Mouse (Mus musculus): ENCODE data around the gene Slc36a2. TPM values are rescaled to one million over a fixed set of nuclear protein-coding genes. Genes with fewer than 3 reads are reported as not detected.

The Slc36a2 gene
- 0.70 and 0.99 TPM in 2 replicates for polyA plus RNA-seq (2014; fragmentation: Nextera tagmentation; extraction: Ambion mirVana)

- DNase-seq (ENCODE audit: low spot score) (no peak), ATAC-seq (ENCODE audit: low FRiP score) (no peak)
- no peak within 1 kb of the TSS for H3K4me2 ChIP-seq (replicated peaks)
- no peak within 1 kb of the TSS for H3K27ac ChIP-seq
- H3K9me3 ChIP-seq (ENCODE audit: control insufficient read depth, low read length) = no peaks in the 10 kb centered on the region
- H3K9ac ChIP-seq = no peak within 1 kb of the TSS
- no peak within 1 kb of the TSS for H3K4me3 ChIP-seq (replicated peaks; ENCODE audit: low read length)
- H3K4me1 ChIP-seq (replicated peaks; ENCODE audit: control insufficient read depth, insufficient read depth, low read length) = no peaks in the 10 kb centered on the region
- H3K36me3 ChIP-seq (replicated peaks; ENCODE audit: control insufficient read depth, insufficient read depth) = no peaks in the 10 kb centered on the region
- H3K27me3 ChIP-seq (ENCODE audit: control insufficient read depth, insufficient read depth, low read length) = no peaks in the 10 kb centered on the region
- WGBS = 28% methylated on average over 10 of the region's 10 CpGs
Observed at GRCm38 (mm10) chr11:55184733-55185291, at the start of gene Slc36a2. Gene Slc36a2, minus strand, starts transcription at chr11:55185077.

DNA sequence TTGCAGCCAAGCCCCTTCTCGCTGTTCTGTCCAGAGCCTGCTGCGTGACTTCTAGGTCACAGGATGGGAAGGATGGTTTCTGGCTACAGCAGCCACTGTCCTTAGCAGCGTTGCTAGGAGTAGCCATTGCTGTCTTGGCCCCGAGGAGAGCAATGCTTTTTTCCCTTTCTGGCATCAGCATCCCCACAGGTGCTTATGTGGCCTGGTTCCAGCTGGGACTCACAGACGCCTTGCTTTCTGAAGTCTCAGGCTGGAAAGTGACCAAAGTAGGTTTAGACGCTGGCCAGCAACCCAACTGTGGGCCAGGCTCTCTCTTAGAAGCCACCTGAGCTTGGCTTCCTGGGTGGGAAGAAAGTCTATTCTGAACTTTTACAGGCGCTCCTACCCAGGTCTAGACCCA, 49.4 kb upstream of the Slc36a2 start:
- Histone ChIP-seq H3K9me3 (ENCODE audit: control insufficient read depth, low read length) (no peaks in the 10 kb centered on the region), H3K27me3 (ENCODE audit: control insufficient read depth, insufficient read depth, low read length) (no peaks in the 10 kb centered on the region), H3K27ac (no peak overlapping the region), H3K4me2 (replicated peaks) (no peak overlapping the region), H3K4me1 (replicated peaks; ENCODE audit: control insufficient read depth, insufficient read depth, low read length) (no peaks in the 10 kb centered on the region), H3K9ac (no peak overlapping the region), H3K36me3 (replicated peaks; ENCODE audit: control insufficient read depth, insufficient read depth) (peaks cover 38% of the 10 kb centered on the region), H3K4me3 (replicated peaks; ENCODE audit: low read length) (no peak overlapping the region)
- ATAC-seq (ENCODE audit: low FRiP score) (no peak), DNase-seq (ENCODE audit: low spot score) (no peak)
- 88% methylated on average over 7 of the region's 7 CpGs for WGBS

DNA sequence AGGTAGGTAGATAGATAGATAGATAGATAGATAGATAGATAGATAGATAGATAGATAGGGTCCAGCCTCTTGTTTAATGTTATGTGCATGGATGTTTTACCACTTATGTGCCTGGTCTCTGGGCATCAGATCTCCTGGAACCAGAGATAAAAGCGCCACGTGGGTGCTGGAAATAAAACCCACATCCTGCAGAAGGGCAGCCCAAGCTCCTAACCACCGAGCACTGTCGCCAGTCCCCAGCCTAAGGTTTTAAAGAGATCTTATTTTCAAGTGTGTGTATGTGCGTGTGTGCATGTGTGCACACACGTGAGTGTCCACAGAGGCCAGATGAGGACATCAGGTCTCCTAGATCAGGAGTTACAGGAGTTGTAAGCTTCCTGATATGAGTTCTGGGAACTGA, 46.2 kb upstream of the Slc36a2 start:
- DNase-seq (ENCODE audit: low spot score) (no peak), ATAC-seq (ENCODE audit: low FRiP score) (no peak)
- Histone ChIP-seq H3K9ac (no peak overlapping the region), H3K27me3 (ENCODE audit: control insufficient read depth, insufficient read depth, low read length) (no peaks in the 10 kb centered on the region), H3K4me3 (replicated peaks; ENCODE audit: low read length) (no peak overlapping the region), H3K4me1 (replicated peaks; ENCODE audit: control insufficient read depth, insufficient read depth, low read length) (no peaks in the 10 kb centered on the region), H3K27ac (no peak overlapping the region), H3K36me3 (replicated peaks; ENCODE audit: control insufficient read depth, insufficient read depth) (peaks cover 56% of the 10 kb centered on the region), H3K4me2 (replicated peaks) (no peak overlapping the region), H3K9me3 (ENCODE audit: control insufficient read depth, low read length) (no peaks in the 10 kb centered on the region)
- 95% methylated on average over 6 of the region's 6 CpGs for WGBS

DNA sequence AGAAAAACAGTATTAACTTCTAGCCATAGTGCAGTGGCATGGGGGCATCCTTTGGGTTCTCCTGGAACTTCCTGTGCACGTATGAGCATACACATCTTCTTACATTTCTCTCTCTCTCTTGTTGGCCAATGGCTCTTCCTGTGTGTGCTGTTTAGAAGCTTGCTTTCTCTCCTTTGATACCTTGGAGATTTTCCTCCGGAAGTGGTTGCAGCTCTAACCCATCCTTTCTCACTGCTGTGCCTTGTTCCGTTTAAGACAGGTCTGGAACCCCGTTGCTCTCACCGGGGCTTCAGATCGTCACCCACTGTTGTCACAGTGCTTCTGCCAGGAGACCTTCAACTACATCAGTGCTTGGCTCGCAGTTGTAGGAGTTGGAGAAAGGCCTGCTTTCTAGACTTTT, 36.4 kb upstream of the Slc36a2 start:
- WGBS = 86% methylated on average over 7 of the region's 7 CpGs
- Histone ChIP-seq H3K9me3 (ENCODE audit: control insufficient read depth, low read length) (no peaks in the 10 kb centered on the region), H3K27me3 (ENCODE audit: control insufficient read depth, insufficient read depth, low read length) (no peaks in the 10 kb centered on the region), H3K36me3 (replicated peaks; ENCODE audit: control insufficient read depth, insufficient read depth) (peaks cover 85% of the 10 kb centered on the region), H3K4me1 (replicated peaks; ENCODE audit: control insufficient read depth, insufficient read depth, low read length) (no peaks in the 10 kb centered on the region), H3K9ac (no peak overlapping the region), H3K4me3 (replicated peaks; ENCODE audit: low read length) (no peak overlapping the region), H3K27ac (no peak overlapping the region), H3K4me2 (replicated peaks) (no peak overlapping the region)
- no peak for DNase-seq (ENCODE audit: low spot score)
- ATAC-seq (ENCODE audit: low FRiP score) = no peak

DNA sequence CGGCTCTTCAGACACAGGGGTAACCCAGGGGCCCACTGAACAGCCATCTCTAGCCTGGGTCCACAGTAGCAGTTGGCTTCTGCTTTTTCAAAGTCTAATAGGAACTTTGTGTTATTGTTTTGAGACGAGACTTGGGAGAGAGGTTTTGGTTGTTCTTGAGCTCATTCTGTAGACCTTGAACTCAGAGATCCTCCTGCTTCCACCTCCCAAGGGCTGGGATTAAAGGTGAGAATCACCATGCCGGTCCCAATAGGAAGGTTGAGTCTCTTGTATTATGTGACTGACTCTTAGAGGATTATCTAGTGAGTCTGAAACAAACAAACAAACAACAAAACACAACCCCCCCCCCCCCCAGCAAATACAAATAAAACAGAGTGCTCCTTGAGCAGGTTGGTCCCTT, 33.6 kb upstream of the Slc36a2 start:
- Histone ChIP-seq H3K9ac (no peak overlapping the region), H3K27me3 (ENCODE audit: control insufficient read depth, insufficient read depth, low read length) (no peaks in the 10 kb centered on the region), H3K4me1 (replicated peaks; ENCODE audit: control insufficient read depth, insufficient read depth, low read length) (no peaks in the 10 kb centered on the region), H3K4me2 (replicated peaks) (no peak overlapping the region), H3K4me3 (replicated peaks; ENCODE audit: low read length) (no peak overlapping the region), H3K9me3 (ENCODE audit: control insufficient read depth, low read length) (no peaks in the 10 kb centered on the region), H3K36me3 (replicated peaks; ENCODE audit: control insufficient read depth, insufficient read depth) (peaks cover 76% of the 10 kb centered on the region), H3K27ac (no peak overlapping the region)
- DNase-seq (ENCODE audit: low spot score) (no peak), ATAC-seq (ENCODE audit: low FRiP score) (no peak)
- 93% methylated on average over 3 of the region's 3 CpGs for WGBS

- Histone ChIP-seq H3K9me3 (ENCODE audit: control insufficient read depth, low read length) (no peaks in the 10 kb centered on the region), H3K4me2 (replicated peaks) (no peak overlapping the region), H3K27me3 (ENCODE audit: control insufficient read depth, insufficient read depth, low read length) (no peaks in the 10 kb centered on the region), H3K4me3 (replicated peaks; ENCODE audit: low read length) (no peak overlapping the region), H3K4me1 (replicated peaks; ENCODE audit: control insufficient read depth, insufficient read depth, low read length) (no peaks in the 10 kb centered on the region), H3K27ac (no peak overlapping the region), H3K36me3 (replicated peaks; ENCODE audit: control insufficient read depth, insufficient read depth) (peaks cover 71% of the 10 kb centered on the region), H3K9ac (no peak overlapping the region)
- WGBS = 94% methylated on average over 7 of the region's 7 CpGs
- DNase-seq (ENCODE audit: low spot score) (no peak), ATAC-seq (ENCODE audit: low FRiP score) (no peak)
Observed at GRCm38 (mm10) chr11:55217880-55218279, 33.0 kb upstream of the Slc36a2 start.

DNA sequence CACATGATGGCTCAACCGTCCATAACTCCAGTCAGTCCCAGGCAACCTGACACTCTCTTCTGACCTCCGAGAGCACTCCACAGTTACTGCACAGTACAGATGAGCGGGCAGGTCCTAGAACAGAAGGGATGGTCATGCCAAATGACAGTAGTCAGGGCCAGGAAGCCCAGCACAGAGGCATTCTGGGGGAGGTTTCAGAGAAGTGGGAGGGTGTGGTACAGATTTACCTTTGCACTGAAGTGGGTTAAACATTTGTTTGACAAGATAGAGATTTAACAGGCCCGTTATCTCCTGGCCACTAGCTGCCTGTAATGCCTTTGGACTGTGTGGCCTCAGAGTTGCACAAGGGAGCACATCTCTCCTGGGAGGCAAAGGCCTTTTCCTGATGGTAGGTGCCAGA, 32.5 kb upstream of the Slc36a2 start:
- Histone ChIP-seq H3K27ac (no peak overlapping the region), H3K9ac (no peak overlapping the region), H3K4me1 (replicated peaks; ENCODE audit: control insufficient read depth, insufficient read depth, low read length) (no peaks in the 10 kb centered on the region), H3K4me2 (replicated peaks) (no peak overlapping the region), H3K27me3 (ENCODE audit: control insufficient read depth, insufficient read depth, low read length) (no peaks in the 10 kb centered on the region), H3K4me3 (replicated peaks; ENCODE audit: low read length) (no peak overlapping the region), H3K9me3 (ENCODE audit: control insufficient read depth, low read length) (no peaks in the 10 kb centered on the region), H3K36me3 (replicated peaks; ENCODE audit: control insufficient read depth, insufficient read depth) (peaks cover 66% of the 10 kb centered on the region)
- no peak for ATAC-seq (ENCODE audit: low FRiP score)
- DNase-seq (ENCODE audit: low spot score) = no peak
- WGBS = 90% methylated on average over 4 of the region's 4 CpGs

- H3K36me3 ChIP-seq (replicated peaks; ENCODE audit: control insufficient read depth, insufficient read depth) = peaks cover 61% of the 10 kb centered on the region
- 84% methylated on average over 13 of the region's 13 CpGs for WGBS
- H3K27ac ChIP-seq = no peak overlapping the region
- no peaks in the 10 kb centered on the region for H3K9me3 ChIP-seq (ENCODE audit: control insufficient read depth, low read length)
- H3K4me2 ChIP-seq (replicated peaks) = no peak overlapping the region
- ATAC-seq (ENCODE audit: low FRiP score) (no peak), DNase-seq (ENCODE audit: low spot score) (no peak)
- no peak overlapping the region for H3K4me3 ChIP-seq (replicated peaks; ENCODE audit: low read length)
- H3K9ac ChIP-seq = no peak overlapping the region
- H3K4me1 ChIP-seq (replicated peaks; ENCODE audit: control insufficient read depth, insufficient read depth, low read length) = no peaks in the 10 kb centered on the region
- H3K27me3 ChIP-seq (ENCODE audit: control insufficient read depth, insufficient read depth, low read length) = no peaks in the 10 kb centered on the region
Observed at GRCm38 (mm10) chr11:55216830-55217229, 32.0 kb upstream of the Slc36a2 start.

DNA sequence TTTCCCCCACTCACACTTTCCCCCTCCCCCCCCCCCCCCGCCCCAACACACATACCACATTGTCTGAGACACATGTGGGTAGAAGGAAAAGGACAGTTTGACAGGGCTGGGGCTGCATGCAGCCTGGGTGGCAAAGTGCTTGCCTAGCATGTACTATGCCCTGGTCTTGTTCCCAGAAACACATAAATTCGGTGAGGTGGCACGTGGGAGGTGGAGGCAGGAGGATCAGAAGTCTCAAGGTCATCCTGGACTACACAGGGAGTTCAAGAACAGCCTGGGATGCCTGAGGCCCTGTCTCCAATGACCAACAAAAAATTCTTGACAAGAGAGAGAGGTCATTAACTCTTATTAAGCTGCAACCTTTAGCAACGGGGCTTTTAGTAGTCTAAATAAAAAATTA, 31.2 kb upstream of the Slc36a2 start:
- Histone ChIP-seq H3K4me2 (replicated peaks) (no peak overlapping the region), H3K36me3 (replicated peaks; ENCODE audit: control insufficient read depth, insufficient read depth) (peaks cover 53% of the 10 kb centered on the region), H3K4me1 (replicated peaks; ENCODE audit: control insufficient read depth, insufficient read depth, low read length) (no peaks in the 10 kb centered on the region), H3K9me3 (ENCODE audit: control insufficient read depth, low read length) (no peaks in the 10 kb centered on the region), H3K27me3 (ENCODE audit: control insufficient read depth, insufficient read depth, low read length) (no peaks in the 10 kb centered on the region), H3K4me3 (replicated peaks; ENCODE audit: low read length) (no peak overlapping the region), H3K27ac (no peak overlapping the region), H3K9ac (no peak overlapping the region)
- WGBS = 80% methylated on average over 3 of the region's 4 CpGs
- no peak for DNase-seq (ENCODE audit: low spot score)
- no peak for ATAC-seq (ENCODE audit: low FRiP score)

DNA sequence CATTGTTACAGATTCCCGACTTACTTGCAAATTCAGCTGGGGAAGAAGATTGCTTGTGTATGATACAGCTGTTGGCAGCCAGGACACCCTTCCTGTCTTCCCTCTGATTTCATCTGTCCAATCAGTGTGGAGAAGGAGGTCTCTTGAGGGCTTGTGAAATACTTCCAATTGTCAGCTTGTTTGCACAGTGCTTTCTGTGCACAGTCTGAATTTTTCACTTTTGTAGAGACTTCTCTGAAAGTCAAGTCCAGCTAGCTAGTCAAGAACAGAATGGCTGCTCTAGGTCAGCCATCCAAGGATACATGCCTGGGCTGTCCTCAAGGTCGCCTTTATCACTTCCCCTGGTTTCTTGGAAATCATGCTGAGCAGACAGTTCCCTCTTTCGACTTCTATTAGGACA, 30.1 kb upstream of the Slc36a2 start:
- Histone ChIP-seq H3K4me1 (replicated peaks; ENCODE audit: control insufficient read depth, insufficient read depth, low read length) (no peaks in the 10 kb centered on the region), H3K4me2 (replicated peaks) (no peak overlapping the region), H3K36me3 (replicated peaks; ENCODE audit: control insufficient read depth, insufficient read depth) (peaks cover 42% of the 10 kb centered on the region), H3K9ac (no peak overlapping the region), H3K27me3 (ENCODE audit: control insufficient read depth, insufficient read depth, low read length) (no peaks in the 10 kb centered on the region), H3K4me3 (replicated peaks; ENCODE audit: low read length) (no peak overlapping the region), H3K9me3 (ENCODE audit: control insufficient read depth, low read length) (no peaks in the 10 kb centered on the region), H3K27ac (no peak overlapping the region)
- ATAC-seq (ENCODE audit: low FRiP score) = no peak
- no peak for DNase-seq (ENCODE audit: low spot score)
- WGBS = 87% methylated on average over 3 of the region's 3 CpGs

Measured in hindbrain, embryonic 14.5 days (tissue).